Mouse (Mus musculus) MEL (cell line): ENCODE measurements around the gene Gm3417. TPM values are rescaled to one million over a fixed set of nuclear protein-coding genes. Genes with fewer than 3 reads are reported as not detected.

Source experiments
- DNase-seq: peaks from one replicate; pipeline ENCODE4 v3.0.0; 2011; ENCODE audit warnings: low read depth, low spot score
- H3K27ac ChIP-seq: 2 replicates; pipeline ENCODE4 v1.5.1; 2012; ENCODE audit warnings: low read depth, mild to moderate bottlenecking, control low read depth, low read length, moderate library complexity; ENCODE audit not compliant: control insufficient read depth
- H3K27me3 ChIP-seq, 2 experiments: fragments of 150-350 bp in 1 of 2; sonication (generic) in 1 of 2; 2 replicates each; pipeline ENCODE4 v1.6.1; 2012; ENCODE audit warnings: low read length in 2 of 2, mild to moderate bottlenecking in 2 of 2, improper control_type of control experiment in 1 of 2, moderate library complexity in 1 of 2; ENCODE audit not compliant: insufficient read depth in 2 of 2, control insufficient read depth in 1 of 2
- H3K36me3 ChIP-seq, 2 experiments: 2 replicates each; pipeline ENCODE4 v1.6.1; 2012 to 2014; ENCODE audit warnings: low read length in 2 of 2, improper control_type of control experiment in 1 of 2, inconsistent platforms in 1 of 2, mild to moderate bottlenecking in 1 of 2; ENCODE audit not compliant: insufficient read depth in 2 of 2, control insufficient read depth in 1 of 2
- H3K4me1 ChIP-seq, 2 experiments: fragments of 150-350 bp in 1 of 2; sonication (generic) in 1 of 2; 2 replicates each; pipeline ENCODE4 v1.6.1; 2012; ENCODE audit warnings: low read length in 2 of 2, improper control_type of control experiment in 1 of 2, mild to moderate bottlenecking in 1 of 2; ENCODE audit not compliant: insufficient read depth in 2 of 2, control insufficient read depth in 1 of 2
- H3K4me3 ChIP-seq, 2 experiments: fragments of 150-350 bp in 1 of 2; sonication (generic) in 1 of 2; 2 replicates each; pipeline ENCODE4 v1.5.1; 2012; ENCODE audit warnings: low read depth in 2 of 2, low read length in 2 of 2, mild to moderate bottlenecking in 2 of 2, moderate library complexity in 2 of 2, control low read depth in 1 of 2, improper control_type of control experiment in 1 of 2; ENCODE audit not compliant: control insufficient read depth in 1 of 2, insufficient read depth in 1 of 2
- H3K79me2 ChIP-seq: 2 replicates; pipeline ENCODE4 v1.6.1; 2012; ENCODE audit warnings: mild to moderate bottlenecking, low read length, moderate library complexity; ENCODE audit not compliant: control insufficient read depth, poor library complexity, insufficient read depth
- H3K9ac ChIP-seq: 2 replicates; pipeline ENCODE4 v1.6.1; 2012; ENCODE audit warnings: low read depth, mild to moderate bottlenecking, control low read depth, low read length, moderate library complexity; ENCODE audit not compliant: control insufficient read depth, poor library complexity, severe bottlenecking
- H3K9me3 ChIP-seq: fragments of 150-350 bp; sonication (generic); replicated peaks from 2 replicates; pipeline ENCODE4 v1.6.1; 2012; ENCODE audit warnings: mild to moderate bottlenecking, low read length, improper control_type of control experiment, moderate library complexity; ENCODE audit not compliant: insufficient read depth
- CHD1 ChIP-seq: IDR thresholded peaks from 2 replicates; pipeline ENCODE4 v1.6.1; 2012; ENCODE audit warnings: low read depth, mild to moderate bottlenecking, inconsistent platforms, low read length, improper control_type of control experiment
- CHD2 ChIP-seq: IDR thresholded peaks from 2 replicates; pipeline ENCODE4 v1.6.1; 2011; ENCODE audit warnings: low read length, improper control_type of control experiment
- EP300 ChIP-seq, 2 experiments: IDR thresholded peaks; 2 replicates each; pipeline ENCODE4 v1.6.1; 2011; ENCODE audit warnings: improper control_type of control experiment in 2 of 2, low read length in 2 of 2, low read depth in 1 of 2, mild to moderate bottlenecking in 1 of 2
- ETS1 ChIP-seq: IDR thresholded peaks from 2 replicates; pipeline ENCODE4 v1.6.1; 2012; ENCODE audit warnings: low read depth, mild to moderate bottlenecking, inconsistent platforms, low read length, improper control_type of control experiment, moderate library complexity
- MEF2A ChIP-seq: IDR thresholded peaks from 2 replicates; pipeline ENCODE4 v1.6.1; 2014; ENCODE audit warnings: low read depth, mild to moderate bottlenecking, inconsistent platforms, low read length, improper control_type of control experiment; ENCODE audit not compliant: poor library complexity, insufficient replicate concordance, severe bottlenecking; ENCODE audit errors: extremely low read depth
- MXI1 ChIP-seq: IDR thresholded peaks from 2 replicates; pipeline ENCODE4 v1.6.1; 2011; ENCODE audit warnings: mild to moderate bottlenecking, low read depth, low read length, improper control_type of control experiment
- NELFE ChIP-seq: IDR thresholded peaks from 2 replicates; pipeline ENCODE4 v1.6.1; 2011; ENCODE audit warnings: low read depth, low read length, improper control_type of control experiment
- RAD21 ChIP-seq: IDR thresholded peaks from 2 replicates; pipeline ENCODE4 v1.6.1; 2011; ENCODE audit warnings: mild to moderate bottlenecking, low read depth, low read length, improper control_type of control experiment
- RCOR1 ChIP-seq: IDR thresholded peaks from 2 replicates; pipeline ENCODE4 v1.6.1; 2012; ENCODE audit warnings: low read depth, mild to moderate bottlenecking, inconsistent platforms, low read length, improper control_type of control experiment
- TAL1 ChIP-seq: IDR thresholded peaks from 2 replicates; pipeline ENCODE4 v1.6.1; 2012; ENCODE audit warnings: mild to moderate bottlenecking, inconsistent platforms, low read length, moderate library complexity, mixed read lengths
- USF1 ChIP-seq: IDR thresholded peaks from 2 replicates; pipeline ENCODE4 v1.6.1; 2014; ENCODE audit warnings: low read depth, mild to moderate bottlenecking, inconsistent platforms, low read length, improper control_type of control experiment, moderate library complexity
- polyA plus RNA-seq, 2 experiments: library from polyadenylated mRNA; stranded (reverse) in 1 of 2; unstranded in 1 of 2; fragments of >175 nt in 1 of 2; fragments of >200 nt in 1 of 2; gene quantifications; 2 replicates each; pipeline versions ENCODE4 v1.2.1 to v1.2.4; 2012; ENCODE audit warnings: low replicate concordance in 2 of 2, low read depth in 1 of 2; ENCODE audit not compliant: insufficient read length in 2 of 2, insufficient read depth in 1 of 2, missing spikeins in 1 of 2
- total RNA-seq: library from RNA; depleted of rRNA; stranded (reverse); fragments of 300-350 nt; gene quantifications from 2 replicates; pipeline ENCODE4 v1.2.3, GENCODE M21; 2012; rRNA removed

Gene Gm3417
- total and polyA plus RNA-seq, 3 experiments, result 2.0 to 5.2 TPM; not detected in 1

DNA sequence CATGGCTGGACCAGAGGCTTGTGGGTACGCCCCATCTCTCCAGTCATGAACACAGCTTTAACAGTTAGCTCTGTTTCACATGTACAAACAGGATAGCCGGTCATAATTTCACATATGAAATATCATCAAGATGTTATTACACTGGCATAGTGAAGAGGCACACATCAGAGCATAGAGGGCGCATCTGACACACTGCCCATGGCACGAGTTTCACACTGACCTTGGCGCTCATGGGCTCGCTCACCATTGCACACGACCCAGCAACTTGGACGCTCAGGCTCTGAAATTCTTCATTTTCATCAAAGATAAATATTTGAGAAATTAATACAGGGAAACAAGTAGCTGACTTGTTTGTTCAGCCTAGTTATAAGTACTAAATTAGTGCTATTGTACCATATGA lies 60.7 kb downstream of the Gm3417 start:
- no peak overlapping the region for H3K9ac ChIP-seq
- TF ChIP-seq CHD1 (no peak), TAL1 (no peak), EP300 (IDR thresholded peaks at IDR 0.05; ENCODE audit: low read depth in 1 of 2, low read length in 2 of 2) (no peak), CHD2 (no peak), RAD21 (no peak), USF1 (no peak), NELFE (no peak), MXI1 (no peak), ETS1 (no peak)
- TF ChIP-seq, all 39 proteins: peak for 0
- no peaks in the 10 kb centered on the region for H3K79me2 ChIP-seq
- no peaks in the 10 kb centered on the region for H3K4me1 ChIP-seq
- H3K9me3 ChIP-seq, result no peaks in the 10 kb centered on the region
- no peaks in the 10 kb centered on the region for H3K36me3 ChIP-seq
- H3K27me3 ChIP-seq, result peaks cover 4 to 9% of the 10 kb centered on the region in 2 experiments; a peak in 3 of 4 replicates
- no peak overlapping the region for H3K4me3 ChIP-seq
- DNase-seq, result no peak
- no peak overlapping the region for H3K27ac ChIP-seq

DNA sequence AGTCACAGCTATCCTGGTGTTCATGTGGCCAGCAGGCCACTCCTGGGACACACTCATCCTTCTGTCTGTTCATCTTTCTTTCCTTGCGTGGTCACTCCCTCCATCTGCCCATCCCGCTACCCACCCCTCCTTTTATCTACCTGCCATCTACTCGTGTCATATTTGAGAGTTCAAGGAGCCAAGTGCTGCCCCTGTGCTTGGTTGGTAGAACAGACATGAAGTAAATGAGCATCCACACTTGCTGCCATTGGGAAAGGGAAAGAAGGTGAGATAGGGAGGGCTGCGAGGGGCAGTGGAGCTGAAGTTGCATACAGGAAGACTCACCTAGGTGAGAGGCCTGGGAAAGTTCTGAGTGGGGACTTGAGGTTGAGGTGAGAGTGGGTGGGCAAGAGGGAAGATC lies 64.2 kb downstream of the Gm3417 start:
- no peak for DNase-seq
- H3K9me3 ChIP-seq, result no peaks in the 10 kb centered on the region
- H3K36me3 ChIP-seq, result no peaks in the 10 kb centered on the region
- no peak overlapping the region for H3K4me3 ChIP-seq
- peaks cover 2 to 6% of the 10 kb centered on the region in 2 experiments; a peak in 2 of 4 replicates for H3K27me3 ChIP-seq
- TF ChIP-seq MEF2A (no peak), RAD21 (no peak), RCOR1 (no peak)
- H3K9ac ChIP-seq, result no peak overlapping the region
- H3K79me2 ChIP-seq, result no peaks in the 10 kb centered on the region
- no peaks in the 10 kb centered on the region for H3K4me1 ChIP-seq
- no peak overlapping the region for H3K27ac ChIP-seq

Other genes with a start within 250 kb of the Gm3417 start
- 0.10 and 0.69 TPM in 2 replicates for gene Wdr27, start 35.6 kb downstream of the Gm3417 start, total RNA-seq
- gene Wdr27, start 35.6 kb downstream of the Gm3417 start, polyA plus RNA-seq, result 1 to 10 TPM in 1 of 2 experiments, not detected in 1; 1.4 TPM
- 3.8 and 5.0 TPM in 2 replicates for gene 1600012H06Rik, start 35.6 kb downstream of the Gm3417 start, total RNA-seq
- 1 to 10 TPM in 1 of 2 experiments, not detected in 1; 6.5 TPM for gene 1600012H06Rik, start 35.6 kb downstream of the Gm3417 start, polyA plus RNA-seq
- 185 and 216 TPM in 2 replicates for gene Phf10, start 17.5 kb downstream of the Gm3417 start, total RNA-seq
- 100 to 1,000 TPM; 265 to 627 TPM for gene Phf10, start 17.5 kb downstream of the Gm3417 start, polyA plus RNA-seq
- 11.8 and 13.4 TPM in 2 replicates for gene 9030025P20Rik, start 322 bp downstream of the Gm3417 start, total RNA-seq
- 10 to 100 TPM in 1 of 2 experiments, not detected in 1; 15.5 TPM for gene 9030025P20Rik, start 322 bp downstream of the Gm3417 start, polyA plus RNA-seq
- 2.3 and 3.6 TPM in 2 replicates for gene Gm3435, start 31.4 kb upstream of the Gm3417 start, total RNA-seq
- gene Gm3435, start 31.4 kb upstream of the Gm3417 start, polyA plus RNA-seq, result 1 to 10 TPM in 1 of 2 experiments, not detected in 1; 1.1 TPM
- 27.6 and 28.2 TPM in 2 replicates for gene Ermard, start 62.4 kb upstream of the Gm3417 start, total RNA-seq
- gene Ermard, start 62.4 kb upstream of the Gm3417 start, polyA plus RNA-seq, result 10 to 100 TPM in 1 of 2 experiments, not detected in 1; 47.0 TPM
- gene Tcte3, start 62.7 kb upstream of the Gm3417 start, total RNA-seq, result 7.3 and 10.3 TPM in 2 replicates
- 10 to 100 TPM in 1 of 2 experiments, not detected in 1; 13.8 TPM for gene Tcte3, start 62.7 kb upstream of the Gm3417 start, polyA plus RNA-seq
- 4.4 and 8.1 TPM in 2 replicates for gene Gm3448, start 62.7 kb upstream of the Gm3417 start, total RNA-seq
- gene Gm3448, start 62.7 kb upstream of the Gm3417 start, polyA plus RNA-seq, result 1 to 10 TPM in 1 of 2 experiments, not detected in 1; 1.8 TPM